Mouse (Mus musculus) heart, embryonic 15.5 days (tissue): Measurements from ENCODE around the gene Snrnp70. TPM values are rescaled to one million over a fixed set of nuclear protein-coding genes. Genes with fewer than 3 reads are reported as not detected.

Experiments used
- ATAC-seq: fragments of 200-750 bp; cut with Nextera tagmentation; replicated peaks from 2 replicates; pipeline ENCODE4 v1.8.0; 2017; ENCODE audit warnings: low read depth, moderate TSS enrichment; ENCODE audit not compliant: insufficient number of reproducible peaks, insufficient read depth, low FRiP score
- H3K27ac ChIP-seq: fragments of 300-500 bp; sonication (generic); 2 replicates; pipeline ENCODE4 v1.5.1; 2015; ENCODE audit warnings: mild to moderate bottlenecking, inconsistent platforms
- H3K27me3 ChIP-seq: fragments of 300-500 bp; sonication (generic); 2 replicates; pipeline ENCODE4 v1.6.1; 2015; ENCODE audit warnings: inconsistent platforms
- H3K36me3 ChIP-seq: fragments of 300-500 bp; sonication (generic); 2 replicates; pipeline ENCODE4 v1.6.1; 2015; ENCODE audit warnings: mild to moderate bottlenecking, inconsistent platforms
- H3K4me1 ChIP-seq: fragments of 300-500 bp; sonication (generic); replicated peaks from 2 replicates; pipeline ENCODE4 v1.6.1; 2015; ENCODE audit warnings: inconsistent platforms
- H3K4me2 ChIP-seq: fragments of 300-500 bp; sonication (generic); 2 replicates; pipeline ENCODE4 v1.6.1; 2015; ENCODE audit warnings: inconsistent platforms, mild to moderate bottlenecking, moderate library complexity
- H3K4me3 ChIP-seq: fragments of 300-500 bp; sonication (generic); 2 replicates; pipeline ENCODE4 v1.5.1; 2015; ENCODE audit warnings: mild to moderate bottlenecking, inconsistent platforms
- H3K9ac ChIP-seq: fragments of 300-500 bp; sonication (generic); 2 replicates; pipeline ENCODE4 v1.6.1; 2015; ENCODE audit warnings: mild to moderate bottlenecking, inconsistent platforms
- H3K9me3 ChIP-seq: fragments of 300-500 bp; sonication (generic); replicated peaks from 2 replicates; pipeline ENCODE4 v1.6.1; 2016; ENCODE audit warnings: inconsistent platforms
- WGBS: fragments of 180-500 bp; shearing (Covaris S2); methylation state at CpG from one replicate; pipeline ENCODE4 v1.1.7; 2015; ENCODE audit warnings: mixed read lengths; 5-methylcytosine and 5-hydroxymethylcytosine counted together
- polyA plus RNA-seq: library from polyadenylated mRNA; unstranded; fragments of >200 nt; fragmentation: Nextera tagmentation; extraction: Ambion mirVana; gene quantifications from 2 replicates; pipeline ENCODE4 v1.2.1, GENCODE M21; 2015

The Snrnp70 gene
- polyA plus RNA-seq, 1 experiment from 2014 or later = 123 TPM

DNA sequence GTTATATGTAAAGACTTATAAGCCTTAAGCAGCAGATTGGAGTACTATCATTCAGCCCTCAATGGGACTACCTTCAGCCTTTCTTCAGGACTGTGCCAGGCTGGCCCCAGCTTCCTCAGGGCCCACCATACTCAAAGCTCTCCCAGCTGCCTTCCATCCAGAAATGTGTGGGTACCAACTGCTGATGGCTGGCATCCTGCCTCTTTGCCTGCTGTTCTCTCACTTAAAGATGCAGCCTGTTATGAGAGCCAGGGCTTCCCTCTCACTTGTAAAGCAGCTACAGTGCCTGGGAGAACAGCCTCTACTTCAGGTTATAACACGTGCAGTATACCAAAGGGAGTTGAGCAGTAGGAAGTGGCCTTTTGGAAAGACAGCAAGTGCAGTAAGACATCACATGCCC lies 19.5 kb downstream of the Snrnp70 start:
- Histone ChIP-seq H3K27ac (no peak overlapping the region), H3K4me2 (no peak overlapping the region), H3K27me3 (no peaks in the 10 kb centered on the region), H3K36me3 (peaks cover 78% of the 10 kb centered on the region), H3K9ac (no peak overlapping the region), H3K4me3 (no peak overlapping the region), H3K9me3 (no peaks in the 10 kb centered on the region), H3K4me1 (no peaks in the 10 kb centered on the region)
- 81% methylated on average over 1 of the region's 1 CpGs for WGBS
- no peak for ATAC-seq

DNA sequence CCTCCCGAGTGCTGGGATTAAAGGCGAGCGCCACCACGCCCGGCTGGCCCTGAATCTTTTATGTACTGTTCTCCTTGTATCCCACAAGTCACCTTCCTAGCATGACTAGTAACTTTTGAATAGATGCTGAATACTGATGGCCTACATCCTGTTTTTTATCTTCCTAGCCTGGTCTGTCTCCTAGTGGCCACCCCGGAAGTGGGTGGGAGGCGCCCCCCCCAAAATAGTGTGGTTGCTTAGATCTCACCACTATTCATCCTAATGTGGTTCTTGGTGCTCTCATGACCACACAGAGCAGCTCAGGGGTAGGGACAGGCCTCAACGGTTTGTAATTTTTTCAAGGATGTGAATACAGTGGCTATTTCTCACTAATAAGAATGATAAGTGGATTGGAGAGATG lies 20.9 kb downstream of the Snrnp70 start:
- H3K36me3 ChIP-seq = peaks cover 63% of the 10 kb centered on the region
- H3K9me3 ChIP-seq = no peaks in the 10 kb centered on the region
- H3K4me1 ChIP-seq = peaks cover 13% of the 10 kb centered on the region
- no peak overlapping the region for H3K9ac ChIP-seq
- H3K4me2 ChIP-seq = no peak overlapping the region
- 90% methylated on average over 8 of the region's 8 CpGs for WGBS
- H3K27ac ChIP-seq = no peak overlapping the region
- ATAC-seq = no peak
- no peak overlapping the region for H3K4me3 ChIP-seq
- peaks cover 4% of the 10 kb centered on the region for H3K27me3 ChIP-seq

DNA sequence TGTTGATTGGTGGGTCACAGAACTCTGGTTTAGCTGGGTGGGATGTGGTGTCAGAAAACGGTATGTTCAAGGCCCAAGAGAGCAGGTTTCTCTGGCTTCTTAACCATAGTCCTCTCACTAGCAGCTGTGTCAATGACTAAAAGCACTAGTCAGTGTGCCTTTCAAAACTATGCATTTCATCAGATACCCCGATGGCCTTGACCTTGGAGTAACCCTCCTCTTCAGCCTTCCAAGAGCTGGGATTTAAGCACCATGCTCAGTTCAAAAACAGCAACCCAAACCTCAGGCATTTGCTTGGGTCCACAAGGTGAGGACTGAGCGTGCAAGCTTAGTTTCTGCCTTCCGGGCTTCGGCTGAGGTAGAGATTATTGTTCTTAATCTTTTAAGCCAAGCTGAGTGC lies 23.2 kb downstream of the Snrnp70 start:
- H3K36me3 ChIP-seq = peaks cover 41% of the 10 kb centered on the region
- 73% methylated on average over 5 of the region's 5 CpGs for WGBS

DNA sequence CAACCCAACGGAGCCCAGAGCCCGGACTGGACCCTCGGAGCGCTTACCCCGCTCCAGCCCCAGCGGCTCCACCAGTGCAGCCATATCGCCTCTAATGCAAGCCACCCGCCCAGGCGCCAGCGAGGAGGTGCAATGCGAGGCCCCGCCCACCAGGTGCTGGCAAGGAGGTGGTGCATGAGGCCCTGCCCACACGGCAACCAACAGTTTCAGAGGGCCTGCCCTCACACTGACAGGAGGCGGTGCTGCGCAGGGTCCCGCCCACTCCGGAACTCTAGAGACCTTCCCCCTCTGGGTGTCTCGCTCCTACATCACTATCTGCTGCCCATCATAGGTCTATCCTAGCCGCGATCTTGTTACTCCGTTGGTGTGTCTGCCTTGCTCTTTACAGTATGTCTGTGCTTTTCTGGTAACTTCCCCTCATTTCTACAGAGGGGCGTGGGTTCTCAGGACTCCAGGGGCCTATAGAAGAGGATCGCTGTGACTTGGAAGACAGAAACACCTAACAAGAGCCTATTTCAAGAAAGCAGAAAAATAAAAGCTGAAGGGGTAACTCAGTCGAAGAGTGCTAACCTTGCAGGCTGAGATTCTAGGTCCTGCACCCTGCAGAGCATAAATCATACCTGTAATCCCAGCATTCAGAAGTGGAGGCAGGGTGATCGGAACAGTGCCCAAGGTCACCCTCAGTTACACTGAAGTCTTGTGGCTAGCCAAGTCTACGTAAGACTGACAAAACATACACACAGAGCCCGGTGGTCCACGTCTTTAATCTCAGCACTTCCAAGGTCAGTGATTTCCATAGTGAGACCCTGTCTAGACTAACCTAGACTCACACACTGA lies 24.8 kb downstream of the Snrnp70 start, which contains the start of gene Lin7b:
Gene Lin7b, minus strand, starts transcription at position 109 of the 837 bp plus-strand sequence.
- Histone ChIP-seq H3K4me2 (peak within 1 kb of the TSS; percentile 93), H3K27ac (no peak within 1 kb of the TSS), H3K9me3 (no peaks in the 10 kb centered on the region), H3K4me1 (peaks cover 36% of the 10 kb centered on the region), H3K27me3 (peaks cover 32% of the 10 kb centered on the region), H3K4me3 (peak within 1 kb of the TSS; percentile 55), H3K36me3 (peaks cover 24% of the 10 kb centered on the region), H3K9ac (peak within 1 kb of the TSS; percentile 20)
- 8% methylated on average over 28 of the region's 28 CpGs for WGBS
- peak; percentile 65 for ATAC-seq

More for the DNA sequence above, 23.2 kb downstream of the Snrnp70 start:
- Histone ChIP-seq H3K27ac (no peak overlapping the region), H3K4me1 (peaks cover 25% of the 10 kb centered on the region), H3K4me3 (no peak overlapping the region), H3K4me2 (no peak overlapping the region), H3K9ac (no peak overlapping the region), H3K9me3 (no peaks in the 10 kb centered on the region), H3K27me3 (peaks cover 22% of the 10 kb centered on the region)
- ATAC-seq = no peak

DNA sequence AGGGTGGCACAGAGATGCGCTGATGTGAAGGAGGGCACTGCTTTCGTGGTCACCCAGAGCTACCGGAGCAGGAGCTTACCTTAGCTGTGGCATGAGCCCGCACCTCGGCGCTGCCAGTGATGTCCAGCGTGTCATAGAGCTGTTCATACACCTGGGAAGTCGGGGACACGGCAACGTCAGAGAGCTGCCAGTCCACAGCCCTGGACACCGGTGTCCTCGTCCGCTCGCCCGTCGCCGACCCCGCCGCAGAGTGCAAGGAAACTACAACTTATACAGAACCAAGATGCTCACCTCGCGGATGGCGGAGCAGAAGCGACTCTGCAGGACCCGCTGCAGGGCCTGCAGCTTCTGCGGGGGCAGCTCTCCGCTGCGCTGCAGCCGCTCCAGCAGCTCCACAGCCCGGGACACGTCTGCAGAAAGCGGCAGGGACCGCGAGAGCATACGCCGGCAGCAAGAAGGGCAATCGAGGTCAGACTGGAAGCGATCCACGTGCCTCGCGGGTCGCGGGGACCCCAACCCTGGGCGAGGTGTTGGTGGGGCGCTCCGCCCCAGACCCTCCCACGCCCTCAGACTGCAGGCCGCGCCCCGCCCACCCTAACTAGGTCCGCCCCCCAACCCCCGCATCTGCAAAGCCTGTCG lies 25.6 kb downstream of the Snrnp70 start:
- no peak; the same call in 1 of the 2 replicates for ATAC-seq
- 7% methylated on average over 49 of the region's 52 CpGs for whole genome bisulfite sequencing

DNA sequence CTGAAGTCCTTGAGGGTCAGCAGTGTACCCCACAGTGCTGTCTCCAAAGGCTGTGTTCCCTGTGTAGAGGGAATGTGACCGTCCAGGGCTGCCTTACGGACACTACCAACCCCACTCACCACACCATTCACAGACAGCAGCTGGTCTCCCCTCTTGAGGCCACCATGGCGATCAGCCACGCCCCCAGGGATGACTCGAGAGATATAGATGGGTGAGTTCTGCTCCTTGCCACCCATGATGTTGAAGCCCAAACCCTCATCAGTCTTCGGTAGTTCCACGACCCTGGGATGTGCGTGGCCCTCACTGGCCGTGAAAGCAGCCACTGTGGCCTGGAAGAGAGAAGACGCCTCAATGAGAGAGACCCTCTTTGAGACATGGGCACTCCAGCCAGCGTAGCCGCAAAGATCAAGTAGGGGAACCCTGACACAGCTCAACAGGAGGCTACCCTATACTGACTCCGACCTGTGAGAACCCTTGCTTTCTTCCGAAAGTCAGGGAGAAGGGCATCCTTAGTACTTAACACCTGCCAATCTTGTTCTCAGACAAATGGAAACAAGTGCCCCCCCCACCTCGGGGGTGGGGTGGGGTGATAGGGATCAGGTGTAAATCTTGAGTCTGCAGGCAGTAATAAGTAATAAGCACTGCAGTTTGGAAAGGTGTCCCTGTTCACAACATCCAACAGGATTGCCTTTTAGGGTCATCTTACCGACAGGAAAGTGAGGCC lies 26.4 kb downstream of the Snrnp70 start:
- Histone ChIP-seq H3K36me3 (0 out of 2 replicates have a peak, but pooled peaks cover 14% of the 10 kb centered on the region), H3K27me3 (peaks cover 47% of the 10 kb centered on the region), H3K9ac (no peak overlapping the region), H3K4me3 (0 out of 2 replicates have a peak overlapping the region, but pooled peaks have one; percentile 55), H3K27ac (no peak overlapping the region), H3K9me3 (no peaks in the 10 kb centered on the region), H3K4me1 (peaks cover 36% of the 10 kb centered on the region), H3K4me2 (peak overlapping the region; percentile 93; the same call in 1 of the 2 replicates)
- ATAC-seq = no peak
- 73% methylated on average over 16 of the region's 16 CpGs for WGBS

More for the DNA sequence above, 25.6 kb downstream of the Snrnp70 start:
- H3K36me3 ChIP-seq = peaks cover 18% of the 10 kb centered on the region; the same call in 1 of the 2 replicates
- H3K9me3 ChIP-seq = no peaks in the 10 kb centered on the region
- H3K9ac ChIP-seq = peak overlapping the region; percentile 20
- peak overlapping the region; percentile 93 for H3K4me2 ChIP-seq
- peaks cover 39% of the 10 kb centered on the region for H3K27me3 ChIP-seq
- no peak overlapping the region for H3K27ac ChIP-seq
- H3K4me1 ChIP-seq = peaks cover 36% of the 10 kb centered on the region
- peak overlapping the region; percentile 55 for H3K4me3 ChIP-seq

DNA sequence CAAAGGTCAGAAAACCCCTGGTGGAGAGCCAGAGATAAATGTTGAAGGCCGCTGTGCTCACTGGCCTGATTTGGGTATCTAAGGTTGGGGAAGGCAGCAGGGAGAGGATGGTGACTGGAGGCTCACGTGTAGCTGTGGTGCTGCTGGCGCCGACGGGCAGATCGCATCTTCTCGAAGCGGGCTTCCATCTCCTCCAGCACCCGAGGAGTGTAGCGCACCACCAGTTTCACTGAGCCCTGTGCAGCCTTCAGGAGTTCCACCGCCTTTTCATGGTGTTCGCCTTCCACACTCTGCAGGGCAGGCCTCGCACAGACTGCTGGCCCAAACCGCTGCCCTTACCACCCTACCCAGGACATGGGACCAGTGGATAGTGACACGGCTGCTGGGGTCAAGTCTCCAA lies 27.4 kb downstream of the Snrnp70 start:
- H3K27me3 ChIP-seq = peaks cover 57% of the 10 kb centered on the region

DNA sequence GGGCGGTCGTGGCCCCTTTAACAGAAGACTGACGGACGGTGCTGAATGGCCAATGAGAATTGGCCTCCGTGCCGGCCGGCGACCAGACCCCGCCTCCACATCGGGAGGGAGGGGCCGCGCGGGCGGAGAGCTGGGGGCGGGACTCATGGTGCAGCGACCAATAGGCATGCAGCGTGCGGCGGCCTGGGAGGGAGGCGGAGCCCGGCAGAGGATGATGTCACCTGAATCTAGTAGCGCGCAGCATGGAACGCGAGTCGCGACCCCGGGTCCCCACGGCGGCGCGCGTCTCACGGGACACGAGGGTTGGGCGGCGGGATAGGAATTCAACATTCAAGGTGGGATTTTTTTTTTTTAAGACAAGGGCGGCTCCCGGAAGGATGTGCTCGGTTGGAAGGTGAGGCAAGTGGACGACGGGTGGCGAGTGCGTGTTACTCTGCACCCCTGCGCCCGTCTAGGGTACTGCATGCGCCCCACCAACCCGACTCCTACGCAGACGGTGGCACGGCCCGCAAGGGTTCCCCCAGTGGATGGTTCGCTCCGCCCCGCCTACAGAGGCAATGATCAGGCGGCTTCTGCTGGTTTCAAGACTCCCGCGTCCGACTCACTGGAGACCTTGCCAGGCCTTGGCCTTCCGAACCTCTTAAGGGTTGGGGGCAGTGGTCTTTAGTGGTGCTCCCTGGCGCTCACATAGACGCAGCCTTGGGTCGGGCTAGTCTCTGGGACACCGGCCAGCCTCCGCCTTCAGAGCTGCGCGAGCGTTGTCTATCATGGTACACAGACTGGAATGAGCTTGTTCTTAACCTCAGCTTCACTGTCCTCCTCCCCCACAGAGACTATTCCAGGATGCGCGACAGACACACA lies 28.3 kb downstream of the Snrnp70 start:
- no peaks in the 10 kb centered on the region for H3K9me3 ChIP-seq
- ATAC-seq = peak; percentile 89
- peaks cover 66% of the 10 kb centered on the region for H3K27me3 ChIP-seq
- H3K27ac ChIP-seq = peak overlapping the region; percentile 52
- H3K4me1 ChIP-seq = peaks cover 39% of the 10 kb centered on the region
- H3K4me2 ChIP-seq = peak overlapping the region; percentile 99
- no peaks in the 10 kb centered on the region for H3K36me3 ChIP-seq
- WGBS = under 1% methylated on average over 70 of the region's 70 CpGs
- peak overlapping the region; percentile 57 for H3K9ac ChIP-seq
- peak overlapping the region; percentile 61 for H3K4me3 ChIP-seq

More for the DNA sequence above, 27.4 kb downstream of the Snrnp70 start:
- ATAC-seq = no peak
- Histone ChIP-seq H3K9ac (no peak overlapping the region), H3K4me3 (0 out of 2 replicates have a peak overlapping the region, but pooled peaks have one; percentile 61), H3K9me3 (no peaks in the 10 kb centered on the region), H3K36me3 (0 out of 2 replicates have a peak, but pooled peaks cover 5% of the 10 kb centered on the region), H3K27ac (no peak overlapping the region), H3K4me1 (peaks cover 36% of the 10 kb centered on the region), H3K4me2 (peak overlapping the region; percentile 99)
- WGBS = 78% methylated on average over 15 of the region's 15 CpGs

DNA sequence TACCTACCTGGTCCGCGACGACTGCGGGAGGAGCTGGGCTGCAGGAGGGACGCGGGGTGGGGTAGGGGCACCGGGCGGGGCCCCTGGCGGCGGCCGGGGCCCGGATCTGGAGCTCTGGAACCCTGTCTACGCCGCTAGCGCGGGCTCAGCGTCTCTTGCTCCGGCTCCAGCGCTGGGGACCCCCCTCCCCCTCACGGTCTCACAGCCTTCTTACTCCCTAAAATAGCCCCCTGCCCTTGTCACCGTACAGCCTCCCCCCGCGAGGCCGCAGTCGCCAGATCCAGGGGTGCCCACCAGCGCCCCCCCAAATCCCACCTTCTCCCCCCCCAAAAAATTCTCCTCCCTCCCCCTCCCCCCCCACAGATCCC lies 28.9 kb downstream of the Snrnp70 start, which contains the start of gene Ppfia3:
Gene Ppfia3, minus strand, starts transcription at position 368 of the 368 bp plus-strand sequence.
- Histone ChIP-seq H3K4me2 (peak within 1 kb of the TSS; percentile 99), H3K27ac (peak within 1 kb of the TSS; percentile 52), H3K27me3 (peaks cover 72% of the 10 kb centered on the region), H3K36me3 (no peaks in the 10 kb centered on the region), H3K9ac (peak within 1 kb of the TSS; percentile 57), H3K4me3 (peak within 1 kb of the TSS; percentile 61), H3K9me3 (no peaks in the 10 kb centered on the region), H3K4me1 (peaks cover 41% of the 10 kb centered on the region)
- WGBS = under 1% methylated on average over 26 of the region's 26 CpGs
- ATAC-seq = peak; percentile 5; the same call in 1 of the 2 replicates
